Mouse (Mus musculus) stomach, embryonic 16.5 days (tissue): Measurements from ENCODE around the gene Tdrd6. TPM values are rescaled to one million over a fixed set of nuclear protein-coding genes. Genes with fewer than 3 reads are reported as not detected.

Source experiments
- ATAC-seq: fragments of 200-750 bp; cut with Nextera tagmentation; 2 replicates; pipeline ENCODE4 v1.8.0; 2017; ENCODE audit warnings: moderate number of reproducible peaks, moderate TSS enrichment; ENCODE audit not compliant: insufficient read depth, low FRiP score
- H3K27ac ChIP-seq: fragments of 300-500 bp; sonication (generic); 2 replicates; pipeline ENCODE4 v1.5.1; 2014; ENCODE audit warnings: low read length
- H3K27me3 ChIP-seq: fragments of 300-500 bp; sonication (generic); 2 replicates; pipeline ENCODE4 v1.6.1; 2014; ENCODE audit warnings: low read length, control low read depth, mixed read lengths; ENCODE audit not compliant: control insufficient read depth, insufficient read depth
- H3K36me3 ChIP-seq: fragments of 300-500 bp; sonication (generic); 2 replicates; pipeline ENCODE4 v1.6.1; 2014; ENCODE audit warnings: low read length; ENCODE audit not compliant: control insufficient read depth, insufficient read depth
- H3K4me1 ChIP-seq: fragments of 300-500 bp; sonication (generic); 2 replicates; pipeline ENCODE4 v1.6.1; 2014; ENCODE audit warnings: low read length, control low read depth, mixed read lengths; ENCODE audit not compliant: control insufficient read depth, insufficient read depth
- H3K4me2 ChIP-seq: fragments of 300-500 bp; sonication (generic); 2 replicates; pipeline ENCODE4 v1.6.1; 2014; ENCODE audit warnings: low read depth, low read length, mixed read lengths
- H3K4me3 ChIP-seq: fragments of 300-500 bp; sonication (generic); replicated peaks from 2 replicates; pipeline ENCODE4 v1.5.1; 2014; ENCODE audit warnings: mild to moderate bottlenecking, low read length
- H3K9ac ChIP-seq: fragments of 300-500 bp; sonication (generic); 2 replicates; pipeline ENCODE4 v1.6.1; 2014; ENCODE audit warnings: low read length
- H3K9me3 ChIP-seq: fragments of 300-500 bp; sonication (generic); replicated peaks from 2 replicates; pipeline ENCODE4 v1.6.1; 2016; ENCODE audit warnings: low read length, control low read depth; ENCODE audit not compliant: control insufficient read depth
- WGBS: fragments of 180-500 bp; shearing (Covaris S2); extraction: QIAGEN DNeasy Blood & Tissue Kit; methylation state at CpG from one replicate; pipeline ENCODE4 v1.1.7; 2014; 5-methylcytosine and 5-hydroxymethylcytosine counted together
- polyA plus RNA-seq: library from polyadenylated mRNA; unstranded; fragments of >200 nt; fragmentation: Nextera tagmentation; extraction: Ambion mirVana; gene quantifications from 2 replicates; pipeline ENCODE4 v1.2.1, GENCODE M21; 2015

Gene Tdrd6
- polyA plus RNA-seq, 1 experiment from 2014 or later, result 0.14 TPM

DNA sequence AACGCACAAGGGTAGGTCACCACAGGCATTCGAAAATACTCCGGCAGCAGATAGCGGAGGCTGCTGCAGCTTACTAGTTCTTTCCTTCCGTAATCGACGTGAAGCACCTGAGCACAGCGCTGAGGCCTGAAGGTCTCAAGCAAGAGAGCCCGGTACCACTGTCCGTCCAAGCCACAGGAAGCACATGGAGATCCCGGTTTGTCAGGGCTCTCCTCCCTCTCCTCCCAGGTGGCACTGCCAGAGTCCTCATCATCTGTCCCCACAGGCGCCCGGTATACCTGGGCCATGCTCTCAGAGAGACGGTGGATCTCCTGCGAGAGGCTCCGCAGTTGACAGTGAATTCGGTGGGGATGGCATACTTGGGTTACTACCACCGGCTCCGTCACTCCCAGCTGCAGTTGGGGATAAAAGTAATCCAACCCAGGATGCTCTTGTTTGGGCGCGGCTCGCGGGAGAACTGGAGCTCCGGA is 1.0 kb downstream of the Tdrd6 start:
- Histone ChIP-seq H3K9ac (no peak overlapping the region), H3K27me3 (peaks cover 32% of the 10 kb centered on the region), H3K4me2 (peak overlapping the region; percentile 57), H3K4me1 (peaks cover 12% of the 10 kb centered on the region; the same call in 1 of the 2 replicates), H3K27ac (no peak overlapping the region), H3K9me3 (no peaks in the 10 kb centered on the region), H3K36me3 (no peaks in the 10 kb centered on the region), H3K4me3 (peak overlapping the region; percentile 33)
- 21% methylated on average over 24 of the region's 24 CpGs for whole genome bisulfite sequencing
- no peak for ATAC-seq

- no peak for ATAC-seq
- 87% methylated on average over 10 of the region's 10 CpGs for WGBS
- H3K4me3 ChIP-seq, result no peak overlapping the region
Observed at GRCm38 (mm10) chr17:43628246-43628645, 1.9 kb downstream of the Tdrd6 start.

GRCm38 (mm10) chr17:43622076-43622475 is 8.0 kb downstream of the Tdrd6 start:
- Histone ChIP-seq H3K4me2 (no peak overlapping the region), H3K27ac (no peak overlapping the region), H3K4me3 (no peak overlapping the region), H3K9me3 (no peaks in the 10 kb centered on the region), H3K4me1 (no peaks in the 10 kb centered on the region), H3K36me3 (no peaks in the 10 kb centered on the region), H3K27me3 (no peaks in the 10 kb centered on the region), H3K9ac (no peak overlapping the region)
- no peak for ATAC-seq
- 87% methylated on average over 10 of the region's 10 CpGs for whole genome bisulfite sequencing

More at GRCm38 (mm10) chr17:43628246-43628645, 1.9 kb downstream of the Tdrd6 start:
- Histone ChIP-seq H3K4me1 (peaks cover 12% of the 10 kb centered on the region; the same call in 1 of the 2 replicates), H3K36me3 (no peaks in the 10 kb centered on the region), H3K9me3 (no peaks in the 10 kb centered on the region), H3K4me2 (no peak overlapping the region), H3K27ac (no peak overlapping the region), H3K9ac (no peak overlapping the region), H3K27me3 (peaks cover 32% of the 10 kb centered on the region)

DNA sequence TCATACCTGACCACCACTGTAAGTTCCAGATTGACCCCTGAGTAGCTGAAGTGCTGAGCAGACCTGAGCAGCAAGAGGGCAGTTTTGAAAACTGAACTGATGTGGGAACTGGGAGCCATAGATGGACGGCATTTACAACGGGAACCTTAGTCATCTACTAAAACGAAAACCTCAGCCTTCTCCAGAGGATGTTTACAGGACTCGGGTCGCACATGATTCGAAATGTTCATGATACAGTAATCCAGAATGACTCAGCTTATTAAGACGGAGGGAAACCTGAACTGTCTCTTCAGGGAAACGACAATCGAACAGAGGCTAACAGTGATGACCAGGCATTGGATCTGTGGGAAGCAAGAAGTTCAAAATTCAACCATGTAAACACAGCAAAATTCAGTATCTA is 10.9 kb downstream of the Tdrd6 start:
- no peaks in the 10 kb centered on the region for H3K9me3 ChIP-seq
- no peak overlapping the region for H3K27ac ChIP-seq
- H3K4me3 ChIP-seq, result no peak overlapping the region
- no peak overlapping the region for H3K4me2 ChIP-seq
- H3K9ac ChIP-seq, result no peak overlapping the region
- 79% methylated on average over 9 of the region's 9 CpGs for WGBS
- no peak for ATAC-seq
- no peaks in the 10 kb centered on the region for H3K4me1 ChIP-seq
- H3K27me3 ChIP-seq, result no peaks in the 10 kb centered on the region
- H3K36me3 ChIP-seq, result no peaks in the 10 kb centered on the region

- no peak overlapping the region for H3K4me3 ChIP-seq
- no peaks in the 10 kb centered on the region for H3K27me3 ChIP-seq
- H3K9ac ChIP-seq, result no peak overlapping the region
- H3K27ac ChIP-seq, result no peak overlapping the region
- no peaks in the 10 kb centered on the region for H3K4me1 ChIP-seq
- no peak overlapping the region for H3K4me2 ChIP-seq
- no peaks in the 10 kb centered on the region for H3K9me3 ChIP-seq
- ATAC-seq, result no peak
- 55% methylated on average over 3 of the region's 3 CpGs for WGBS
- no peaks in the 10 kb centered on the region for H3K36me3 ChIP-seq
Observed at GRCm38 (mm10) chr17:43612221-43612620, 17.9 kb downstream of the Tdrd6 start.

DNA sequence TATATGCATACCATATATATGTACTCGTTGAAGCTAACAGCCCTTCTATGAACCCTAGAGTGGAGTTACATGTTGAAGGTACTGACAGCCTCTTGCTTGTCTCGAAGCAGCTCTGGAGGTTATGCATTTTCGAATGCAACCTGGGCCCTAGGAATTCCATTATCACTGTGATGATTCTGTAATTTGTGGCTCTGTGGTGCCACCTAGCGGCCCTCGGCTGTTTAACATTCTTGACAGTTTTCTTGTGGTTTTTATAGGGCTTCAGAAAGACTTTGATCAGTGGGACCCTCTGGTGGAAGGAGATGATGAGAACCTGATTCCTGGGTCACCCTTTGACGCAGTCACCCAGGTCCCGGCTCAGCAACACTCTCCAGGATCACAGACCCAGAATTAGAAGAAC is 18.5 kb downstream of the Tdrd6 start:
- H3K4me3 ChIP-seq, result no peak overlapping the region
- no peaks in the 10 kb centered on the region for H3K4me1 ChIP-seq
- no peaks in the 10 kb centered on the region for H3K36me3 ChIP-seq
- no peaks in the 10 kb centered on the region for H3K27me3 ChIP-seq
- no peaks in the 10 kb centered on the region for H3K9me3 ChIP-seq
- ATAC-seq, result no peak
- no peak overlapping the region for H3K27ac ChIP-seq
- H3K9ac ChIP-seq, result no peak overlapping the region
- H3K4me2 ChIP-seq, result no peak overlapping the region
- WGBS, result 18% methylated on average over 7 of the region's 7 CpGs

DNA sequence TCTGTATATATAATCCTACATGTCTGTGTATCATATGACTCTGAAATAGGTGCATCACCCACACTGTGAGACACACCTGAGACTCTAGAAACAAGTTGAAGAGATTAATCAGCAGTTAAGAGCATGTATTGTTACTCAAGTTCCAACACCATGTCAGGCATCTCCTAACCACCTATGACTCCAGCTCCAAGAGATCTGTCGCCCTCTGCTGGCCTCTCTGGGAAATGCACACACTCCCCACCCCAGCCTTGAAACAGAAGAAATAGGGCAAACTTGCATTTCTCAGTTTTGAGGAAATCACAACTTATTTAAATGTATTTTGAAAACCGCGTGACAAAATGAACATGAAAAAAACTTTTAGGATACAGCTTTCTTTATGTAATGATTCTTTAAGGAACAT is 23.4 kb downstream of the Tdrd6 start:
- no peaks in the 10 kb centered on the region for H3K4me1 ChIP-seq
- no peaks in the 10 kb centered on the region for H3K9me3 ChIP-seq
- H3K4me3 ChIP-seq, result no peak overlapping the region
- no peaks in the 10 kb centered on the region for H3K27me3 ChIP-seq
- no peak for ATAC-seq
- WGBS, result 16% methylated on average over 3 of the region's 3 CpGs
- no peak overlapping the region for H3K4me2 ChIP-seq
- no peaks in the 10 kb centered on the region for H3K36me3 ChIP-seq
- no peak overlapping the region for H3K27ac ChIP-seq
- no peak overlapping the region for H3K9ac ChIP-seq

- 57% methylated on average over 4 of the region's 4 CpGs for WGBS
- H3K9ac ChIP-seq, result no peak overlapping the region
- H3K4me3 ChIP-seq, result no peak overlapping the region
- no peaks in the 10 kb centered on the region for H3K4me1 ChIP-seq
- no peak for ATAC-seq
- H3K36me3 ChIP-seq, result no peaks in the 10 kb centered on the region
- no peaks in the 10 kb centered on the region for H3K9me3 ChIP-seq
- H3K4me2 ChIP-seq, result no peak overlapping the region
- H3K27me3 ChIP-seq, result no peaks in the 10 kb centered on the region
- no peak overlapping the region for H3K27ac ChIP-seq
Observed at GRCm38 (mm10) chr17:43598706-43599105, 31.4 kb downstream of the Tdrd6 start.

- no peaks in the 10 kb centered on the region for H3K27me3 ChIP-seq
- no peak overlapping the region for H3K9ac ChIP-seq
- H3K9me3 ChIP-seq, result no peaks in the 10 kb centered on the region
- H3K27ac ChIP-seq, result no peak overlapping the region
- H3K4me2 ChIP-seq, result no peak overlapping the region
- no peaks in the 10 kb centered on the region for H3K4me1 ChIP-seq
- no peaks in the 10 kb centered on the region for H3K36me3 ChIP-seq
- no peak overlapping the region for H3K4me3 ChIP-seq
- WGBS, result 97% methylated on average over 2 of the region's 2 CpGs
- ATAC-seq, result no peak
Observed at GRCm38 (mm10) chr17:43597742-43598141, 32.4 kb downstream of the Tdrd6 start.
